Mouse (Mus musculus): ENCODE data around the gene Olfr1148.

Gene Olfr1148

GRCm38 (mm10) chr2:87830233-87830632, at the start of gene Olfr1148:
Gene Olfr1148 (plus strand): TSS chr2:87830533.
- no peak for DNase-seq (ENCODE audit: low read depth, low spot score)

- DNase-seq (ENCODE audit: low read depth, low spot score), result no peak
Observed at GRCm38 (mm10) chr2:87800292-87800691, 30.0 kb upstream of the Olfr1148 start, which contains the start of gene Olfr1143. Gene Olfr1143 (plus strand): TSS chr2:87800592.

- DNase-seq (ENCODE audit: low read depth, low spot score), result no peak
Observed at GRCm38 (mm10) chr2:87809522-87809921, 20.8 kb upstream of the Olfr1148 start, which contains the start of gene Olfr1145. Gene Olfr1145 (plus strand): TSS chr2:87809822.

- DNase-seq (ENCODE audit: low read depth, low spot score), result no peak
Observed at GRCm38 (mm10) chr2:87843693-87844092, 13.4 kb downstream of the Olfr1148 start, which contains the start of gene Olfr1150-ps1. Gene Olfr1150-ps1 (plus strand): TSS chr2:87843993.

GRCm38 (mm10) chr2:87855562-87855961, 25.2 kb downstream of the Olfr1148 start, which contains the start of gene Olfr1151:
Gene Olfr1151 (plus strand): TSS chr2:87855862.
- no peak for DNase-seq (ENCODE audit: low read depth, low spot score)

- DNase-seq (ENCODE audit: low read depth, low spot score), result no peak
Observed at GRCm38 (mm10) chr2:87866192-87866591, 35.9 kb downstream of the Olfr1148 start, which contains the start of gene Olfr1152. Gene Olfr1152 (plus strand): TSS chr2:87866492.
